Mouse (Mus musculus) brain, embryonic 14.5 days (tissue): Measurements from ENCODE around the gene Sept6.

ENCODE experiments used
- CTCF ChIP-seq: fragments of 200-500 bp; IDR thresholded peaks from 2 replicates; pipeline ENCODE4 v1.5.1; 2012; ENCODE audit warnings: inconsistent platforms, mild to moderate bottlenecking, moderate library complexity, borderline replicate concordance; ENCODE audit not compliant: insufficient read depth, insufficient read length; ENCODE audit errors: extremely low read depth
- POLR2A ChIP-seq: fragments of 200-500 bp; IDR thresholded peaks from 2 replicates; pipeline ENCODE4 v1.6.1; 2012; ENCODE audit warnings: mild to moderate bottlenecking, inconsistent platforms, borderline replicate concordance; ENCODE audit not compliant: poor library complexity, insufficient read depth, insufficient read length, severe bottlenecking; ENCODE audit errors: extremely low read depth

GRCm38 (mm10) chrX:37028378-37028777 is 36.8 kb upstream of the Sept6 start:
- TF ChIP-seq CTCF = no peak
- TF ChIP-seq POLR2A = no peak
